Mouse (Mus musculus): ENCODE data around the gene Pgm5. TPM values are rescaled to one million over a fixed set of nuclear protein-coding genes. Genes with fewer than 3 reads are reported as not detected.

The Pgm5 gene
- polyA plus RNA-seq, 1 experiment from 2014 or later: 1.1 TPM

GRCm38 (mm10) chr19:24689531-24689930 is 172.1 kb downstream of the Pgm5 start:
- no peaks in the 10 kb centered on the region for H3K9me3 ChIP-seq
- no peak overlapping the region for H3K9ac ChIP-seq
- H3K4me2 ChIP-seq (replicated peaks): no peak overlapping the region
- H3K4me3 ChIP-seq: no peak overlapping the region
- no peak overlapping the region for H3K27ac ChIP-seq
- no peaks in the 10 kb centered on the region for H3K27me3 ChIP-seq (replicated peaks)
- ATAC-seq (ENCODE audit: low FRiP score, low read depth): no peak
- no peaks in the 10 kb centered on the region for H3K4me1 ChIP-seq
- 95% methylated on average over 4 of the region's 4 CpGs for WGBS
- H3K36me3 ChIP-seq: no peaks in the 10 kb centered on the region

- Histone ChIP-seq H3K9me3 (no peaks in the 10 kb centered on the region), H3K36me3 (no peaks in the 10 kb centered on the region), H3K27ac (no peak overlapping the region), H3K4me2 (replicated peaks) (no peak overlapping the region), H3K9ac (no peak overlapping the region), H3K4me3 (no peak overlapping the region), H3K27me3 (replicated peaks) (no peaks in the 10 kb centered on the region), H3K4me1 (no peaks in the 10 kb centered on the region)
- ATAC-seq (ENCODE audit: low FRiP score, low read depth): no peak
- 84% methylated on average over 6 of the region's 6 CpGs for WGBS
Measured at GRCm38 (mm10) chr19:24688327-24688726, 173.3 kb downstream of the Pgm5 start.

GRCm38 (mm10) chr19:24686411-24686810 is 175.2 kb downstream of the Pgm5 start:
- no peak for ATAC-seq (ENCODE audit: low FRiP score, low read depth)
- Histone ChIP-seq H3K4me3 (no peak overlapping the region), H3K36me3 (no peaks in the 10 kb centered on the region), H3K4me2 (replicated peaks) (no peak overlapping the region), H3K27ac (no peak overlapping the region), H3K4me1 (no peaks in the 10 kb centered on the region), H3K9me3 (no peaks in the 10 kb centered on the region), H3K9ac (no peak overlapping the region), H3K27me3 (replicated peaks) (no peaks in the 10 kb centered on the region)
- 90% methylated on average over 10 of the region's 10 CpGs for WGBS

GRCm38 (mm10) chr19:24683016-24683720 is 178.5 kb downstream of the Pgm5 start:
- WGBS: 73% methylated on average over 12 of the region's 12 CpGs
- no peak for ATAC-seq (ENCODE audit: low FRiP score, low read depth)
- H3K4me3 ChIP-seq: no peak overlapping the region

GRCm38 (mm10) chr19:24677242-24677984 is 184.2 kb downstream of the Pgm5 start:
- H3K9ac ChIP-seq: no peak overlapping the region
- no peaks in the 10 kb centered on the region for H3K36me3 ChIP-seq
- H3K4me1 ChIP-seq: no peaks in the 10 kb centered on the region
- H3K27me3 ChIP-seq (replicated peaks): no peaks in the 10 kb centered on the region
- no peak overlapping the region for H3K4me2 ChIP-seq (replicated peaks)
- ATAC-seq (ENCODE audit: low FRiP score, low read depth): no peak
- no peaks in the 10 kb centered on the region for H3K9me3 ChIP-seq
- WGBS: 76% methylated on average over 8 of the region's 8 CpGs
- H3K4me3 ChIP-seq: no peak overlapping the region
- H3K27ac ChIP-seq: no peak overlapping the region

More at GRCm38 (mm10) chr19:24683016-24683720, 178.5 kb downstream of the Pgm5 start:
- Histone ChIP-seq H3K4me2 (replicated peaks) (no peak overlapping the region), H3K4me1 (no peaks in the 10 kb centered on the region), H3K9me3 (no peaks in the 10 kb centered on the region), H3K27ac (no peak overlapping the region), H3K9ac (no peak overlapping the region), H3K27me3 (replicated peaks) (no peaks in the 10 kb centered on the region), H3K36me3 (no peaks in the 10 kb centered on the region)

- no peak overlapping the region for H3K9ac ChIP-seq
- H3K4me3 ChIP-seq: no peak overlapping the region
- H3K36me3 ChIP-seq: no peaks in the 10 kb centered on the region
- no peak for ATAC-seq (ENCODE audit: low FRiP score, low read depth)
- H3K9me3 ChIP-seq: no peaks in the 10 kb centered on the region
- 95% methylated on average over 7 of the region's 7 CpGs for WGBS
- no peak overlapping the region for H3K4me2 ChIP-seq (replicated peaks)
- H3K4me1 ChIP-seq: no peaks in the 10 kb centered on the region
- no peaks in the 10 kb centered on the region for H3K27me3 ChIP-seq (replicated peaks)
- no peak overlapping the region for H3K27ac ChIP-seq
Measured at GRCm38 (mm10) chr19:24676429-24676828, 185.2 kb downstream of the Pgm5 start.

- no peak within 1 kb of the TSS for H3K27ac ChIP-seq
- H3K9me3 ChIP-seq: no peaks in the 10 kb centered on the region
- H3K4me2 ChIP-seq (replicated peaks): no peak within 1 kb of the TSS
- H3K4me1 ChIP-seq: no peaks in the 10 kb centered on the region
- no peak within 1 kb of the TSS for H3K4me3 ChIP-seq
- ATAC-seq (ENCODE audit: low FRiP score, low read depth): no peak
- no peaks in the 10 kb centered on the region for H3K27me3 ChIP-seq (replicated peaks)
- no peak within 1 kb of the TSS for H3K9ac ChIP-seq
- WGBS: 51% methylated on average over 4 of the region's 4 CpGs
- H3K36me3 ChIP-seq: no peaks in the 10 kb centered on the region
Measured at GRCm38 (mm10) chr19:24673762-24674161, 187.9 kb downstream of the Pgm5 start, which contains the start of gene Tmem252. Gene Tmem252 (plus strand): TSS chr19:24674008.

GRCm38 (mm10) chr19:24673331-24673730 is 188.3 kb downstream of the Pgm5 start:
- Histone ChIP-seq H3K4me1 (no peaks in the 10 kb centered on the region), H3K9me3 (no peaks in the 10 kb centered on the region), H3K4me3 (no peak overlapping the region), H3K9ac (no peak overlapping the region), H3K27me3 (replicated peaks) (no peaks in the 10 kb centered on the region), H3K4me2 (replicated peaks) (no peak overlapping the region), H3K27ac (no peak overlapping the region), H3K36me3 (no peaks in the 10 kb centered on the region)
- no peak for ATAC-seq (ENCODE audit: low FRiP score, low read depth)
- 86% methylated on average over 10 of the region's 10 CpGs for WGBS

- H3K9ac ChIP-seq: no peak overlapping the region
- H3K27me3 ChIP-seq (replicated peaks): no peaks in the 10 kb centered on the region
- WGBS: 78% methylated on average over 10 of the region's 10 CpGs
- no peak overlapping the region for H3K4me3 ChIP-seq
- no peaks in the 10 kb centered on the region for H3K9me3 ChIP-seq
- no peak overlapping the region for H3K27ac ChIP-seq
- H3K4me2 ChIP-seq (replicated peaks): no peak overlapping the region
- H3K36me3 ChIP-seq: no peaks in the 10 kb centered on the region
- ATAC-seq (ENCODE audit: low FRiP score, low read depth): no peak
- H3K4me1 ChIP-seq: no peaks in the 10 kb centered on the region
Measured at GRCm38 (mm10) chr19:24672366-24672960, 189.2 kb downstream of the Pgm5 start.

GRCm38 (mm10) chr19:24671571-24671970 is 190.1 kb downstream of the Pgm5 start:
- Histone ChIP-seq H3K4me2 (replicated peaks) (no peak overlapping the region), H3K4me1 (no peaks in the 10 kb centered on the region), H3K4me3 (no peak overlapping the region), H3K27ac (no peak overlapping the region), H3K27me3 (replicated peaks) (no peaks in the 10 kb centered on the region), H3K9me3 (no peaks in the 10 kb centered on the region), H3K36me3 (no peaks in the 10 kb centered on the region), H3K9ac (no peak overlapping the region)
- 65% methylated on average over 3 of the region's 3 CpGs for WGBS
- ATAC-seq (ENCODE audit: low FRiP score, low read depth): no peak

GRCm38 (mm10) chr19:24667527-24667926 is 194.1 kb downstream of the Pgm5 start:
- H3K4me3 ChIP-seq: no peak overlapping the region
- no peak for ATAC-seq (ENCODE audit: low FRiP score, low read depth)
- H3K36me3 ChIP-seq: no peaks in the 10 kb centered on the region
- H3K27me3 ChIP-seq (replicated peaks): no peaks in the 10 kb centered on the region
- no peak overlapping the region for H3K27ac ChIP-seq
- no peak overlapping the region for H3K9ac ChIP-seq
- no peaks in the 10 kb centered on the region for H3K9me3 ChIP-seq
- no peak overlapping the region for H3K4me2 ChIP-seq (replicated peaks)
- 76% methylated on average over 3 of the region's 3 CpGs for WGBS
- no peaks in the 10 kb centered on the region for H3K4me1 ChIP-seq

GRCm38 (mm10) chr19:24665771-24666170 is 195.9 kb downstream of the Pgm5 start:
- 82% methylated on average over 11 of the region's 11 CpGs for WGBS
- Histone ChIP-seq H3K9me3 (no peaks in the 10 kb centered on the region), H3K4me2 (replicated peaks) (no peak overlapping the region), H3K27ac (no peak overlapping the region), H3K4me3 (no peak overlapping the region), H3K9ac (no peak overlapping the region), H3K4me1 (no peaks in the 10 kb centered on the region), H3K27me3 (replicated peaks) (no peaks in the 10 kb centered on the region), H3K36me3 (no peaks in the 10 kb centered on the region)
- no peak for ATAC-seq (ENCODE audit: low FRiP score, low read depth)
